Mouse (Mus musculus) midbrain, embryonic 13.5 days (tissue): ENCODE measurements around the gene Idi1. TPM values are rescaled to one million over a fixed set of nuclear protein-coding genes. Genes with fewer than 3 reads are reported as not detected.
"Not testable (repeated sequence)": the region's sequence is repeated elsewhere in the genome, so short reads cannot be mapped to it uniquely, and the experiment has no call there.

Experiments
- ATAC-seq: fragments of 200-750 bp; cut with Nextera tagmentation; 2 replicates; pipeline ENCODE4 v1.8.0; 2017; ENCODE audit warnings: mild to moderate bottlenecking, moderate TSS enrichment, moderate library complexity
- H3K27ac ChIP-seq: fragments of 300-500 bp; sonication (generic); 2 replicates; pipeline ENCODE4 v1.5.1; 2015; ENCODE audit warnings: inconsistent platforms, mild to moderate bottlenecking, moderate library complexity
- H3K27me3 ChIP-seq: fragments of 300-500 bp; sonication (generic); 2 replicates; pipeline ENCODE4 v1.6.1; 2015; ENCODE audit warnings: mild to moderate bottlenecking, inconsistent platforms
- H3K36me3 ChIP-seq: fragments of 300-500 bp; sonication (generic); 2 replicates; pipeline ENCODE4 v1.6.1; 2015; ENCODE audit warnings: mild to moderate bottlenecking, inconsistent platforms
- H3K4me1 ChIP-seq: fragments of 300-500 bp; sonication (generic); replicated peaks from 2 replicates; pipeline ENCODE4 v1.6.1; 2015; ENCODE audit warnings: inconsistent platforms
- H3K4me2 ChIP-seq: fragments of 300-500 bp; sonication (generic); replicated peaks from 2 replicates; pipeline ENCODE4 v1.6.1; 2015; ENCODE audit warnings: moderate library complexity, mild to moderate bottlenecking, inconsistent platforms
- H3K4me3 ChIP-seq: fragments of 300-500 bp; sonication (generic); replicated peaks from 2 replicates; pipeline ENCODE4 v1.5.1; 2015; ENCODE audit warnings: mild to moderate bottlenecking, inconsistent platforms
- H3K9ac ChIP-seq: fragments of 300-500 bp; sonication (generic); replicated peaks from 2 replicates; pipeline ENCODE4 v1.6.1; 2015; ENCODE audit warnings: mild to moderate bottlenecking, inconsistent platforms
- H3K9me3 ChIP-seq: fragments of 300-500 bp; sonication (generic); 2 replicates; pipeline ENCODE4 v1.6.1; 2016; ENCODE audit warnings: mild to moderate bottlenecking, inconsistent platforms
- whole genome bisulfite sequencing: fragments of 180-500 bp; shearing (Covaris S2); methylation state at CpG from one replicate; pipeline ENCODE4 v1.1.7; 2015; 5-methylcytosine and 5-hydroxymethylcytosine counted together
- polyA plus RNA-seq: library from polyadenylated mRNA; unstranded; fragments of >200 nt; fragmentation: Nextera tagmentation; extraction: Ambion mirVana; gene quantifications from 2 replicates; pipeline ENCODE4 v1.2.1, GENCODE M21; 2015

Idi1 gene
- polyA plus RNA-seq, 1 experiment from 2014 or later: 98.9 TPM

DNA sequence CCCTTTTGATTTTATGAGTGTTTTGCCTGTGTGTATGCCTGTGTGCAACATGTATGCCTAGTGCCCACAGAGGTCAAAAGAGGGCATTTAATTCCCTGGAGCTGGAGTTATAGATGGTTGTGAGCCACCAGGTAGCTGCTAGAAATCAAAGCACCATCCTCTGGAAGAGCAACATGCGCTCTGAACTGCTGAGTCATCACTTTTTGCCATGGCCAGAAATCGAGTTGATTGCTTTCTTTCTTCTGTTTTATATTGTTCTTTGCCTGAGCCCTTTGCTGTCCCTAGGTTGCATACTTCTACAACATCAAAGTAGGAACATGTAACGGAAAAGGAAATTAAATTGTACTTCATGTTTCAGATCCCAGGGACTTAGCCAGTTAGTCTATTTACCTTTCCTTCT lies 20.3 kb upstream of the Idi1 start:
- Histone ChIP-seq H3K4me2 (no peak overlapping the region), H3K36me3 (peaks cover 14% of the 10 kb centered on the region), H3K4me3 (no peak overlapping the region), H3K27ac (no peak overlapping the region), H3K27me3 (no peaks in the 10 kb centered on the region), H3K4me1 (peaks cover 16% of the 10 kb centered on the region), H3K9ac (no peak overlapping the region), H3K9me3 (no peaks in the 10 kb centered on the region)
- no peak for ATAC-seq
- 91% methylated on average over 3 of the region's 3 CpGs for WGBS

DNA sequence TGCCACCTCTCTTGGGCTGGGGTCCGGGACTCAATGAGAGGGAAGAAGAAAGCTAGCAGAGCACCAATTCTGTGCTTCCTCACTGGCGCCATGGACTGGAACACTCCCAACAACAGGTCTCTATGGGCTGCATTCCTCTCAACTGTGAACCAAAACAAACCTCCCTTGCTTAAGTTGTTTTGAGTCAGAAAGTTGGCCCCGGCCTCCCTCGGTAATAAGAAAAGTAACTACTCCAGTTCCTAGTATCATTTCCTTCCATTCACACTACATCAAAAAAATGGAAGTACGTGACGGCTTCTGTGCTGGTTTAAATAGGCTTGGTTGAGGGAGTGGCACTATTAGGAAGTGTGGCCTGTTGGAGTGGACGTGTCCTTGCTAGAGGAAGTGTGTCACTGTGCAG lies 18.7 kb upstream of the Idi1 start:
- Histone ChIP-seq H3K9ac (no peak overlapping the region), H3K27me3 (no peaks in the 10 kb centered on the region)
- WGBS: 90% methylated on average over 7 of the region's 7 CpGs

DNA sequence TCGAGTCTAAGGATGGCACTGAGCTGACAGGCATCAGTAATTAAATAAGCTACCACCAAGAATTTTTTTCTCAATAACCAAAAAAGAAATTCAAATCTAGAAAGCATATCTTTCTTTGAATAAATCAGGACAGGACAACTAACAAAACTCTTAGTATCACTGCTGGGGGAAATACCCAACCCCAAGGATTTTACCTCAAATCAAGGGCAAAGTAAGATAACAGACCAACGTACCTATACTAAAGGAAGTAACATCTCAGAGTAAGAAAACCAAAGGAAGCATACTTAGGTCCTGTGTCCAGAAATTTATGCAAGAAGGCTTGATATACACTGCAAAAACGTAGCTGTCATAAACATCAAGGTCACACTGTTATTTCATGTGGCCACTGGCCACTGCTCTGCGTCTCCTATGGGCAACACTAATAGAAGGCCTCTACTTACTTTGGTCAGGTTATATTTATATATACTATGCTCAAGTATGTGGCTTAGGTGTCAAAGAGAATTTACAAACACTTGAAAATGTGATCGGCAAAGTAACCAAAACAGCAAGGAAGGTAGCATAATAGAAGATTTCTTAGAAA lies 15.6 kb upstream of the Idi1 start:
- WGBS: 74% methylated on average over 5 of the region's 5 CpGs
- H3K27ac ChIP-seq: no peak overlapping the region
- ATAC-seq: no peak

More for the DNA sequence above, 18.7 kb upstream of the Idi1 start:
- no peaks in the 10 kb centered on the region for H3K9me3 ChIP-seq
- H3K4me1 ChIP-seq: peaks cover 18% of the 10 kb centered on the region
- peaks cover 9% of the 10 kb centered on the region; the same call in 1 of the 2 replicates for H3K36me3 ChIP-seq
- no peak overlapping the region for H3K27ac ChIP-seq
- H3K4me3 ChIP-seq: no peak overlapping the region
- no peak overlapping the region for H3K4me2 ChIP-seq
- no peak for ATAC-seq

DNA sequence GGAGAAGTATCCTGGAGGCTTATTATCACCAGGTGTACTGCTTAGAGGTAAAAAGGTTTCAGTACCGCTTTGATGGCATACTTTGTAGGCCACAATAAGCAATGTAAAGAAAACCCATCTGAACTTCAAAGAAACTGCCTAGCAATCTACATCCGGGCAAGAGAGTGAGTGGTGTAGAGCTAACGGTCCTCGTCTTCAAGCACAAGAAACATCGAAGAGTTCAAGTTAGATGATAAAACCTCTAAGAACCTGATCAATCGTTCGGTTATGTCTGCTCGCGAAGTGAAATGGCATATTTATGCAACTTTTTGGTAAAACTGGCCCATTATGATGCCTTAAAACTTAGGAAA lies 15.2 kb upstream of the Idi1 start:
- Histone ChIP-seq H3K4me2 (peak overlapping the region; percentile 75), H3K36me3 (peaks cover 6% of the 10 kb centered on the region; the same call in 1 of the 2 replicates), H3K4me3 (peak overlapping the region; percentile 84), H3K9me3 (no peaks in the 10 kb centered on the region), H3K27me3 (no peaks in the 10 kb centered on the region), H3K27ac (peak overlapping the region; percentile 95), H3K4me1 (peaks cover 23% of the 10 kb centered on the region), H3K9ac (peak overlapping the region; percentile 90)
- WGBS: 7% methylated on average over 9 of the region's 9 CpGs
- no peak for ATAC-seq

More for the DNA sequence above, 15.6 kb upstream of the Idi1 start:
- peak overlapping the region; percentile 75 for H3K4me2 ChIP-seq
- no peaks in the 10 kb centered on the region for H3K27me3 ChIP-seq
- peaks cover 23% of the 10 kb centered on the region for H3K4me1 ChIP-seq
- H3K9me3 ChIP-seq: no peaks in the 10 kb centered on the region
- H3K36me3 ChIP-seq: peaks cover 6% of the 10 kb centered on the region; the same call in 1 of the 2 replicates
- H3K9ac ChIP-seq: peak overlapping the region; percentile 90
- H3K4me3 ChIP-seq: peak overlapping the region; percentile 84

- Histone ChIP-seq H3K36me3 (peaks cover 6% of the 10 kb centered on the region; the same call in 1 of the 2 replicates), H3K27ac (peak overlapping the region; percentile 95), H3K4me3 (peak overlapping the region; percentile 84), H3K4me2 (peak overlapping the region; percentile 77), H3K9ac (peak overlapping the region; percentile 90), H3K9me3 (no peaks in the 10 kb centered on the region), H3K27me3 (no peaks in the 10 kb centered on the region), H3K4me1 (peaks cover 23% of the 10 kb centered on the region)
- under 1% methylated on average over 57 of the region's 57 CpGs for WGBS
- ATAC-seq: peak; percentile 95
These were observed 14.6 kb upstream of the Idi1 start for GRCm38 (mm10) chr13:8870510-8871313.

DNA sequence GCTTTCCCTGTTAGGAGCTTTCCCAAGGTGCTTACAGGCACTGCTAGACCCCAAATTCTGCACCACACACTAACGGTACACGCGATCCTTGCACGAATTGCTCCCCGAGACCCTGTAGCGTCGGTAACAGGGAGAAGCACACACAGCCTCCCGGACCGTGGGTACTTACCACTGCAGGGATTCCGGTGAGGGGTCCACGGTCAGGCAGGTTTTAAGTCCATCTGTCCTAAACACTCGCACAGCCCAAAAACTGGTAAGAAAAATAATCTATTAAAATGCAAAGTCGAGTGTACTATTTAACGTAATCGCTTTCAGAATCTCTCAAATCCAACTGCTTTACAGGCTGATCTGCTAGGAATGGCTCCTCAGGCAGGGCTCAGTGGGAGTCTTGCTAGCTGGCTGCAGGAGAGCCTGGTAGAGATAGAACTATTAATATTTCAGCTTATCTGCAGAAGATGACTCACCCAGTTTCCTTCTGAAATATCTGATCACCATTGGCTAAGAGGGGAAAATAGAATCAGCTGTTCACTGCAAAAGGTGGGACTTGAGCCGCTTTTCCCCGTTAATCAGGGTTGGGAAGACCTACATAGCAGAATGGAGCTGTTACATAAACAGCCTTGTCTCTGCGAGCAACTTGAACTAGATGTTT lies 13.9 kb upstream of the Idi1 start, which contains the start of gene Wdr37:
Wdr37 (minus strand) TSS at position 596 of the 649 bp plus-strand sequence.
- H3K27ac ChIP-seq: peak within 1 kb of the TSS; percentile 95
- peaks cover 23% of the 10 kb centered on the region for H3K4me1 ChIP-seq
- H3K4me3 ChIP-seq: peak within 1 kb of the TSS; percentile 84
- H3K36me3 ChIP-seq: peaks cover 6% of the 10 kb centered on the region; the same call in 1 of the 2 replicates
- H3K27me3 ChIP-seq: no peaks in the 10 kb centered on the region
- peak; percentile 35 for ATAC-seq
- H3K4me2 ChIP-seq: peak within 1 kb of the TSS; percentile 77
- peak within 1 kb of the TSS; percentile 90 for H3K9ac ChIP-seq
- no peaks in the 10 kb centered on the region for H3K9me3 ChIP-seq
- 1% methylated on average over 18 of the region's 18 CpGs for WGBS

DNA sequence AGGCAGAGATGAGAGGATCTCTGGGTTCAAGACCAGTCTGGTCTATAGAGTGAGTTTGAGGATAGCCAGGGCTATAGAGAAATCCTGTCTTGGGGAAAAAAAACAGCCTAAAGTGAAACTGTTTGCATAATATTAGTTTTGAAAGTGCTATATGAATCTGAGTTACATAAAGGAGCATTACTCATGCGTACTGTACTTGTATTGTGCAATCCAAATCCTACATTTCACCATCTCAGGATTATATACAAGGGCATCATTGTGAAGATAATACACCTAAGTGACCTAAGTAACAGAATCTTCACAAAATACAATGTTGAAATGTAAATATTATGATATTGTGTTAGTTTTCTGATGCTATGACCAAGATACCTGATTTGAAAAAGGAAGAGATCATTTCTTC lies 11.5 kb upstream of the Idi1 start:
- H3K4me2 ChIP-seq: no peak overlapping the region
- H3K9ac ChIP-seq: no peak overlapping the region
- no peaks in the 10 kb centered on the region for H3K27me3 ChIP-seq
- ATAC-seq: no peak
- H3K36me3 ChIP-seq: no peaks in the 10 kb centered on the region
- H3K4me1 ChIP-seq: peaks cover 17% of the 10 kb centered on the region
- no peaks in the 10 kb centered on the region for H3K9me3 ChIP-seq
- H3K4me3 ChIP-seq: no peak overlapping the region
- WGBS: 90% methylated on average over 1 of the region's 1 CpGs
- no peak overlapping the region for H3K27ac ChIP-seq

DNA sequence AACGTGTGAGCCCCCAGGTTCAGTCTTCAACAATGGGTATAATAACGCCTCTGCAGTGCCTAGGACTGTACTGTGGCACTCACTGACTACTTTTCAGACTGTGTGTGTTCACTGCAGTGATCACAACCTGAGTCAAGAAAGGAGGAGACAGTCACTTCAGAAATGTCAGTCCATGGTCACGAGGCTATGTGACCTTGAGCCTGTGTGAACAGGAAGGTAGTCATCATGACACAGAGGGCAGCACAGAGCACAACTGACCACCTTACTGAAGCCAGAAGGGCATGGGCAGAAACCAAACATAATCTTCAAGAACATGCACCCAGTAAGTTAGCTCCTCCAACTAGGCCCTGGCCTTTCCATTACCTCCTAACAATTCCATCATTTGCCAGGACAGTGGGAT lies 3.7 kb upstream of the Idi1 start:
- WGBS: 69% methylated on average over 3 of the region's 3 CpGs

DNA sequence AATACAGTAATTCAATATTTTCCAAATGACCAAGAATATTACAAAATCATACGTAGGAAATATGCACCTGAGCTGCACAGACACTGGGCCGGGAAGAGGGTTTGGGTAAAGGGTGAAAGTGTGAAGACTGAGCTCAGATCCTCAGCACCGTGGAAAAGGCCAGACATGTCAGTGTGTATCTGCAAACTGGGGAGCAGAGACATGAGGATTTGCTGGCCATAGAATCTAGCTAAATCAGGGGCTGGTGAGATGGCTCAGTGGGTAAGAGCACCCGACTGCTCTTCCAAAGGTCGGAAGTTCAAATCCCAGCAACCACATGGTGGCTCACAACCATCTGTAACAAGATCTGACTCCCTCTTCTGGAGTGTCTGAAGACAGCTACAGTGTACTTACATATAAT lies 1.4 kb upstream of the Idi1 start:
- not testable (repeated sequence) for ATAC-seq, H3K9ac ChIP-seq, H3K4me2 ChIP-seq, H3K27me3 ChIP-seq, H3K4me3 ChIP-seq, H3K9me3 ChIP-seq, H3K27ac ChIP-seq
- Histone ChIP-seq H3K36me3 (peaks cover 11% of the 10 kb centered on the region), H3K4me1 (peaks cover 30% of the 10 kb centered on the region)
- WGBS: 80% methylated on average over 5 of the region's 5 CpGs

More for the DNA sequence above, 3.7 kb upstream of the Idi1 start:
- no peak overlapping the region for H3K4me3 ChIP-seq
- no peak overlapping the region for H3K27ac ChIP-seq
- H3K9ac ChIP-seq: no peak overlapping the region
- H3K4me2 ChIP-seq: no peak overlapping the region
- no peaks in the 10 kb centered on the region for H3K27me3 ChIP-seq
- no peak for ATAC-seq
- no peaks in the 10 kb centered on the region for H3K9me3 ChIP-seq
- no peaks in the 10 kb centered on the region for H3K36me3 ChIP-seq
- H3K4me1 ChIP-seq: peaks cover 9% of the 10 kb centered on the region

- Histone ChIP-seq H3K27ac (peak overlapping the region; percentile 97), H3K4me2 (peak overlapping the region; percentile 68), H3K9ac (peak overlapping the region; percentile 73), H3K4me3 (peak overlapping the region; percentile 76), H3K4me1 (peaks cover 35% of the 10 kb centered on the region), H3K9me3 (no peaks in the 10 kb centered on the region), H3K27me3 (no peaks in the 10 kb centered on the region), H3K36me3 (peaks cover 22% of the 10 kb centered on the region)
- ATAC-seq: no peak
- WGBS: 2% methylated on average over 9 of the region's 9 CpGs
These were observed 872 bp downstream of the Idi1 start for GRCm38 (mm10) chr13:8886185-8886560.

GRCm38 (mm10) chr13:8888603-8889002 lies 3.3 kb downstream of the Idi1 start:
- no peaks in the 10 kb centered on the region for H3K9me3 ChIP-seq
- no peak overlapping the region for H3K4me2 ChIP-seq
- no peak for ATAC-seq
- H3K9ac ChIP-seq: no peak overlapping the region
- H3K4me3 ChIP-seq: no peak overlapping the region
- H3K4me1 ChIP-seq: peaks cover 35% of the 10 kb centered on the region
- 100% methylated on average over 1 of the region's 1 CpGs for WGBS
- peaks cover 35% of the 10 kb centered on the region for H3K36me3 ChIP-seq
- no peaks in the 10 kb centered on the region for H3K27me3 ChIP-seq
- no peak overlapping the region for H3K27ac ChIP-seq

- H3K4me3 ChIP-seq, H3K9me3 ChIP-seq, H3K4me1 ChIP-seq, H3K27me3 ChIP-seq, ATAC-seq, H3K9ac ChIP-seq, H3K4me2 ChIP-seq, H3K36me3 ChIP-seq, H3K27ac ChIP-seq: not testable (repeated sequence)
- WGBS: 97% methylated on average over 2 of the region's 2 CpGs
These were observed 20.7 kb downstream of the Idi1 start for GRCm38 (mm10) chr13:8905986-8906385.
